Mouse (Mus musculus) cerebellum, adult 9-10 months (tissue): Measurements from ENCODE around the gene Abhd16a.

Experiments used
- DNase-seq: peaks from one replicate; pipeline ENCODE4 v3.0.0; 2022

Gene Abhd16a

GRCm38 (mm10) chr17:35088825-35089644, at the start of gene Abhd16a:
Gene Abhd16a (plus strand): TSS chr17:35089263.
- peak; percentile 95 for DNase-seq

GRCm38 (mm10) chr17:35043794-35044193, 45.3 kb upstream of the Abhd16a start:
- no peak for DNase-seq

DNA sequence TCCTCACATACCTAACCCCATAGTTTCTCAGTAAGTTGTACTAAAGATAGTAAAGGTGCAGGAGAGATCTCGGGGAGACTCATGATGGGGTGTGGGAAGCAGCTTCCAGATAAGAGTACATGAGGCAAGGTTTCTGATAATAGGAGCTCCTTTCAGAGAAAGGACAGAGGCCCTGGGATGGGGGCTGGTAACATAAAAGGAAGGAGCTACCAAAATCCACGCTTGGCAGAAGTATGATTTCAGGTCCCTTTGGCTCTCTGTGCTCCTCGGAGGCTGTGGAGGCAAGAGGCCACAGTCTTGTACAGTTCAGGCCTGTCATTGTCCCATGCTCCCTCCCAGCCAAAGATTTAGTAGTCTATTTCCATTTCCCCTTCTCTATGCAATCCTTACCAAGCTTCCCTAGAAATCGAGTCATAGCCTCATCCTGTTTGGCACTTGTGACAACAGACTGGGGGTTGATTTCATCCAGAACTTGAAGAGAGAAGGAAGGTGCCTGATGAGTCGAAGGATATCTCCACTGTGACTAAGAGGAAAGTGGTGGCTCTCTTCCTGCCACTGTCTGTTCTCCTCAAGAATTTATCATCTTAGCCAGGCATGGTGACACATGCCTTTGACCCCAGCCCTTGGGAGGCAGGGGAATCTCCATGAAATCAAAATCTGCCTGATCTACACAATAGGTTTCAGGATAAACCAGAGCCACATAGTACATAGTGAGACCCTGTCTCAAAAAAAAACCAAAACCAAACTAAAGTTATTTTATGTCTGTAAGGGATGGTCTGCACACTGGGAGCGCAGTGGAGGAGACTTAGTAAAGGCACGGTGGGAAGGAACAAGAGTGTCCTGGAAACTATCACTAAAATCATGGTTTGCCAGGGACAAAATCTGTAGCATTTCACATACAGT, 43.9 kb upstream of the Abhd16a start:
- DNase-seq, result no peak

DNA sequence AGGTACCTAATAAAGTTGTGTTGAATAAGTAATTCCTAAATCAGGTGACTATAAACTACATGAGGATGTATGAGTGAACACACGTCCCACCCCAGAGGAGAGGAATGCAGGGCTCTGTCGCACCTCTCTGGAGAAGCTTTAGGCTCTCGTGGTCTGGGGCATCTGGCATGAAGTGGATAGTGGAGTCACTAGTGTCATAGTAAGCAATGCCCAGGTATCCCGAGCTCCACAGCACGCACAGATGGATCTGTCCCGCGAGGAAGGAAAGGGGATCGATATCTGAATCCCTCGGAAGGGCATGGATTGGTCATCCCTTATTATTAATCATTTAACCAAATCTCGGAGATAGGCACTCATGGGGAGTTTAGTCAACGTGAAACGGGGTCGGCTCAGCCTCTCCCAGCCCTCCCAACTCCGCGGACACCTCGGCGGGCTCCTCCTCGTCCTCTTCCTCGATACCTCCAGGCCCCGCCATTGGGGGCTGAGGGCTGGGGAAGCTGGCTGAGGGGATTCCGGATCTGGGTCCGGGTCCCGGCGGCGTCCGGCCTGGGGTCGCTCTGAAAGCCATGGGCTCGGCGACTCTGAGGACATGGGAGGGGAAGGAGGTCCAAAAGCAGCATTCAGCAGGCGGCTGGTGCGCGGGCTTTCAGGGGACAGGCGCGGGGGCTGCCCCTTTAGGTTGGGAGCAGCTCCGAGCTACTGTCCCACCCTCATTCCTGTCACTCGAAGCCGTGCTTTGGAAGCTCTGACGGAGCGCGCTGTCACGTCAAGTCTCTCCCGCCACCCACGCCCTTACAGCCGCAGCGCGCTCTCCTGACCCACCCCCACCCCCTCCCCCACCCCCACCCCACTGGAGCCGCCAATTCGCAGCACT, 43.0 kb upstream of the Abhd16a start:
- DNase-seq, result peak; percentile 61

- DNase-seq, result peak; percentile 96
Observed at GRCm38 (mm10) chr17:35046681-35047455, 42.2 kb upstream of the Abhd16a start, which contains the start of gene Msh5. Gene Msh5 (minus strand): TSS chr17:35046745.

- no peak for DNase-seq
Observed at GRCm38 (mm10) chr17:35047688-35048087, 41.4 kb upstream of the Abhd16a start.

- no peak for DNase-seq
Observed at GRCm38 (mm10) chr17:35048149-35048931, 40.7 kb upstream of the Abhd16a start.

DNA sequence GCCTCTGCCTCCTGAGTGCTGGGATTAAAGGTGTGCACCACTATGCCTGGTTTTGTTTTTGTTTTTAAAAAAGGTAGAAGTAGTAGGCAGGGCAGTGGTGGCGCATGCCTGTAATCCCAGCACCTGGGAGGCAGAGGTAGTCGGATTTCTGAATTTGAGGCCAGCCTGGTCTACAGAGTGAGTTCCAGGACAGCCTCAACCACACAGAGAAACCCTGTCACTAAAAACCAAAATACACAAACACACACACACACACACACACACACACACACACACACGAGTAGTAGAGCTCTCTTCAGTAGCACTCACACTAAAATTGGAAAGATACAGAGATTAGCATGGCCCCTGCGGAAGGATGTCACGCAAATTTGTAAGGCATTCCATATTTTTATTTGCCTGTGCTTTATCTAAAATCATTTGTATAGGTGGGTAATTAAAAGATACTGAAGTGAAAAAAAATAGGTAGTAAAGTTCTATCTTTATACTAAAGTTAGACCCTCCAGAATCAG, 40.1 kb upstream of the Abhd16a start:
- DNase-seq, result no peak

GRCm38 (mm10) chr17:35049561-35050016, 39.5 kb upstream of the Abhd16a start, which contains the start of gene Clic1:
Gene Clic1 (plus strand): TSS chr17:35049966.
- DNase-seq, result no peak

DNA sequence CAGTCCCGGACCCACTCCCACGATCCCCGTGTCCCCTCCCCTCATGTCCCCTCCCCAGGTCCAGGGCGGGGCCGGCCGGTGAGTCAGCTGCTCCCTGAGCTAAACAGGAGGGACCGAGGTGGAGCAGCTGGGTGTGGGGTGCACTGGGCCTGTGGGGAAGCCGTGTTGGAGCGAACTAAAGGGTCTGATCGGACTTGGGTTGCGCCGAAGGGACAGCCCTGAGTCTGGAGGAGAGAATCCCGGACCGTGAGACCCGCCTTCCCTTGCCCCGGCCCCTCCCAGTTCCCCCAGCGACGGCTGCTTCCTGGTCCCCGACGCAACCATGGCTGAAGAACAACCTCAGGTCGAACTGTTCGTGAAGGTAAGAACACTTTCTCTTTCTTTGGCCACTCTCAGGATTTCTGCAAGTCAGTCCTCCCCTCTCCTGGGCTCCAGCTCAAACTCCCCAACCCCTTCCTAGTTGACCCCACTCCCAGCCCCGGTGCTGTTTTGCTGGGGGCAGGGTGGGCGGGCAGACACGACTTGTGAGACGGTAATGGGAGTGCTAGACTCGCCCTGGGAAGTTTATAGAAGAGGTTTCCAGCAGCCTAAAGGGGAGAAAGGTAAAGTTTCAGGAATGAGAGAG, 38.8 kb upstream of the Abhd16a start:
- no peak for DNase-seq

- DNase-seq, result peak; percentile 67
Observed at GRCm38 (mm10) chr17:35051156-35052086, 37.6 kb upstream of the Abhd16a start.

DNA sequence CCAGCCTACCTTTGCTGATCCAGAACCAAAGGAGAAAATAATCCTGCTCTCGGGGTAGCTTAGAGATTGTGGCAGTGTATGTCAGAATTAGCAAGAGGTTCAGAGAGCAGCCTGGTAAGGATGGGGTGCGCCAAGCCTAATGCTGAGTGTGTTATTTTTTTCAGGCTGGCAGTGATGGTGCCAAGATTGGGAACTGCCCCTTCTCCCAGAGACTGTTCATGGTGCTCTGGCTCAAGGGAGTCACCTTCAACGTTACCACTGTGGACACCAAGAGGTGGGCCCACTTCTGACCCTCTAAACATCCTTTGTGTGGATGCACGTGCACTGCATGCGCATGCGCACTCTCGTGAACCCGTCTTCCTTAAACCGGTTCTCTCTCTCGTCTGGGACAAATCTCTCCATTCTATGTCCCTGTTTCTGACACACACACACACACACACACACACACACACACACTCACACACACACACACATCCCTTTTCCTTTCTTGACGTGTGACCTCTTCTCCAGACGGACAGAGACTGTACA, 36.7 kb upstream of the Abhd16a start:
- DNase-seq, result no peak

DNA sequence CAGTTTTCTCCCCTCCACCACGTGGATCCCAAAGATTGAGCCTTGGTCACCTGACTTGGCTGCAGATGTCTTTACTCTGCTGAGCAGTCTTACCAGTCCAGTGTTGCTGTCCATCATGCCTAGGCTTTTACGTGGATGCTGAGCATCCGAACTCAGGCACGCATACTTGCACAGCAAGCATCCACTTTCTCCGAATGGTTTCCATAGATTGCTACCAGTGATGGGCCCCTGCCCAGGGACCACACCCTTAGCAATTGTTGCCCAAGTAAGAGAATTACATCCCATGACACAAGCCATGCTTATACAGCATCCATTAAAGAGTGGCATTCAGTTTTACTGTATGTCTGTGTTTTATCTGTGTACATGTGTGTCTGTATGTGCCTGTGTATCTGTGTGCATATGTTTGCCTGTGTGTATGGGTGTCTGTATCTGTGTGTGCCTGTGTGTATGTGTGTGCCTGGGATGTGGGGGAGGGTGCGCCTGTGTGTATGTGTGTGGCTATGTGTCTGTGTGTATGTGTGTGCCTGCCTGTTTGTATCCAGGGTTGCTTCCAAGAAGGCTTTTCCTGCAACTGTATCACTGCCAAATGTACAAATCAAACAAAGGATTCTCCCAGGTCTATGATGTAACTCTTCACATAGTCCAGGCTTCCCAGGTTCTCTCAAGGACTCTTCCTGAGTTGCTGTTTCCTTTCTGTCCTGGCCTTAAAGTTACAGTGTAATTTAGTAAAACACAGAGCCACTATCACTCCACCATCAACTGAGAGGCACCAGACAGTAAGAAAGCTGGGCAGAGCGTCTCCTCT, 33.2 kb upstream of the Abhd16a start:
- no peak for DNase-seq

DNA sequence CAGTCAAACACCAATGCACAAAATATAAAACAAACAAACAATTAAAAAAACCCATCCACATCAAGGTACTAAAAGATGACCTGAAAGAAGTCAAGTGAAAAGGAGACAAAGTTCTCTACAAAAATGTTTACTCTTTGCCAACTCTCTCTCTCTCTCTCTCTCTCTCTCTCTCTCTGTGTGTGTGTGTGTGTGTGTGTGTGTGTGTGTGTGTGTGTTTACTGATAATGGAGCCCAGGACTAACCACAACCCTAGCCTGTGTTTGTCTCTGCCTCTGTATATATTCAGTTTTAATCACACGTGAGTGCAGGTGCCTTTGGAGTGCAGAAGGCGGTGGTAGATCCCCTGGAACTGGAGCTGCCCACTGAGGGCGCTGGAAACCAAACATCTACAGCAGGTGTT, 32.0 kb upstream of the Abhd16a start:
- no peak for DNase-seq

- DNase-seq, result peak; percentile 41
Observed at GRCm38 (mm10) chr17:35058316-35058715, 30.7 kb upstream of the Abhd16a start.

DNA sequence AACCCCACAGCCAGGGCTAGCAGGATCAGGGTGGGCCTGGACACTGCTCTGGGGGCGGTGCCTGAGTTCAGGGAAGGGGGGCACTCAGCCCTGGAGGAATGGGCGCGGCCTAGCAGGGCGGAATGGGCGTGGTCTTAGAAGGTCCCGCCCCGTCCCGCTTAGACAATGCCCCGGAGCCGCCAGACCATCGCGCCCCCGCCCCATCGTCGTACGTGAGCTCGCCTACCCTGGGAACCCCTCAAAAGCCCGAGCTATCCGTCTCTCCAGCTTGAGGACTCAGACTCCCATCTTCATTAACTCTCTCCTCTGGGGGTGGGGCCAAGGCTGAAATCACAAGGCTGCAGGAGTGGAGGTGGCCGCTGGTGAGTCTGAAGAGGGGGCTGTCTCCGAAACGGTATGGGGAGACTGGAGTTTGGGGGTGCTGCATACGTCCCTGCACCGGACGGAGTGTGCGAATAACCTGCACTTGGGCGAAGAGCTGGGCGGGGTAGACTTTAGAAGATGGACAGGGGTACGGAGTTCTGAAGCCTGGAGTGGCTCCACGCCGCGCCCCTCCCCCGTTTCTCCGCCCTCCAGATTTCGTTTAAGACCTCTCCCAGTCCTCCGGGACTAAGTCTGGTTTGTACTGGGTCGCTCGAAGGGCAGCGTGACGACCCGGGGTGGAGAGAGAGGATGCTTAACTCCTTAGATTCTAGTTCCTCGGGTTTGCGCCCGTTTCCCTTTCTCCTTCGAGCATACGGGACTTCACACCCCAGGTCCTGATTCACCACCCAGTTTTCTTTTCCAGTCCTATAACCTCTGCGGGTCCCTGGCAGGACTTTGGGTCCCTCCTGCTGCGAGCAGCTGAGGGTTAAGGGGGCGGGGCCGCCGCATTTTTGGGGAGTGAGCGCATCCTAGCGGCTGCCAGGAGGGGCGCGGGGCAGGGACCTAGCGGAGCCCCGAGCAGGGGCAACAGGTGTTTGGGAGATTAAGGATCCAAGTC, 29.9 kb upstream of the Abhd16a start, which contains the start of gene Ddah2:
Gene Ddah2, plus strand, starts transcription at position 125 of the 982 bp plus-strand sequence.
- DNase-seq, result peak; percentile 87
